Mouse (Mus musculus) intestine, postnatal 0 days (tissue): ENCODE results near the gene Zfp687. TPM values are rescaled to one million over a fixed set of nuclear protein-coding genes. Genes with fewer than 3 reads are reported as not detected.
A peak's percentile ranks its signal among the peaks of the same experiment; 100 is the strongest.

Experiments
- ATAC-seq: fragments of 200-750 bp; cut with Nextera tagmentation; 2 replicates; pipeline ENCODE4 v1.8.0; 2017; ENCODE audit warnings: mild to moderate bottlenecking, moderate TSS enrichment, moderate library complexity
- H3K27ac ChIP-seq: fragments of 300-500 bp; sonication (generic); 2 replicates; pipeline ENCODE4 v1.5.1; 2014; ENCODE audit warnings: mild to moderate bottlenecking, low read depth, low read length, moderate library complexity
- H3K27me3 ChIP-seq: fragments of 300-500 bp; sonication (generic); replicated peaks from 2 replicates; pipeline ENCODE4 v1.6.1; 2014; ENCODE audit warnings: low read length, mixed read lengths; ENCODE audit not compliant: control insufficient read depth, insufficient read depth
- H3K36me3 ChIP-seq: fragments of 300-500 bp; sonication (generic); 2 replicates; pipeline ENCODE4 v1.6.1; 2014; ENCODE audit warnings: mild to moderate bottlenecking, moderate library complexity; ENCODE audit not compliant: control insufficient read depth, insufficient read depth
- H3K4me1 ChIP-seq: fragments of 300-500 bp; sonication (generic); replicated peaks from 2 replicates; pipeline ENCODE4 v1.6.1; 2014; ENCODE audit warnings: antibody characterized with exemption, low read length, mixed read lengths; ENCODE audit not compliant: control insufficient read depth, insufficient read depth
- H3K4me2 ChIP-seq: fragments of 300-500 bp; sonication (generic); replicated peaks from 2 replicates; pipeline ENCODE4 v1.6.1; 2014; ENCODE audit warnings: low read depth, mild to moderate bottlenecking, moderate library complexity
- H3K4me3 ChIP-seq: fragments of 300-500 bp; sonication (generic); 2 replicates; pipeline ENCODE4 v1.5.1; 2014; ENCODE audit warnings: low read depth, low read length
- H3K9ac ChIP-seq: fragments of 300-500 bp; sonication (generic); 2 replicates; pipeline ENCODE4 v1.6.1; 2014; ENCODE audit warnings: mild to moderate bottlenecking, low read depth, low read length
- H3K9me3 ChIP-seq: fragments of 300-500 bp; sonication (generic); 2 replicates; pipeline ENCODE4 v1.6.1; 2016; ENCODE audit warnings: mixed run types; ENCODE audit not compliant: control insufficient read depth
- CTCF ChIP-seq: sonication (generic); IDR thresholded peaks from 2 replicates; pipeline ENCODE4 v1.5.1; 2016; ENCODE audit warnings: low read depth, mild to moderate bottlenecking, control low read depth, antibody characterized with exemption, moderate library complexity
- WGBS: fragments of 180-500 bp; shearing (Covaris S2); extraction: QIAGEN DNeasy Blood & Tissue Kit; methylation state at CpG from one replicate; pipeline ENCODE4 v1.1.7; 2014; 5-methylcytosine and 5-hydroxymethylcytosine counted together
- polyA plus RNA-seq: library from polyadenylated mRNA; unstranded; fragments of >200 nt; fragmentation: Nextera tagmentation; extraction: Ambion mirVana; gene quantifications from 2 replicates; pipeline ENCODE4 v1.2.1, GENCODE M21; 2015

Gene Zfp687
- polyA plus RNA-seq, 1 experiment from 2014 or later, result 8.7 TPM

- no peak for TF ChIP-seq CTCF
- H3K4me2 ChIP-seq, result peak overlapping the region; percentile 89
- peak overlapping the region; percentile 96 for H3K27ac ChIP-seq
- no peaks in the 10 kb centered on the region for H3K27me3 ChIP-seq
- H3K9me3 ChIP-seq, result no peaks in the 10 kb centered on the region
- peak overlapping the region; percentile 90 for H3K4me3 ChIP-seq
- peaks cover 4% of the 10 kb centered on the region; the same call in 1 of the 2 replicates for H3K4me1 ChIP-seq
- ATAC-seq, result no peak
- peaks cover 24% of the 10 kb centered on the region for H3K36me3 ChIP-seq
- WGBS, result 1% methylated on average over 43 of the region's 44 CpGs
- H3K9ac ChIP-seq, result peak overlapping the region; percentile 88
These were observed 658 bp downstream of the Zfp687 start for GRCm38 (mm10) chr3:95014428-95015151.

GRCm38 (mm10) chr3:95013699-95014427 is 1.4 kb downstream of the Zfp687 start:
- Histone ChIP-seq H3K27ac (peak overlapping the region; percentile 96), H3K4me1 (peaks cover 4% of the 10 kb centered on the region; the same call in 1 of the 2 replicates), H3K9ac (peak overlapping the region; percentile 88), H3K4me2 (peak overlapping the region; percentile 89), H3K9me3 (no peaks in the 10 kb centered on the region), H3K27me3 (no peaks in the 10 kb centered on the region), H3K4me3 (peak overlapping the region; percentile 90), H3K36me3 (peaks cover 31% of the 10 kb centered on the region)
- no peak for ATAC-seq
- TF ChIP-seq CTCF, result peak; percentile 49
- 18% methylated on average over 13 of the region's 13 CpGs for WGBS

- 82% methylated on average over 3 of the region's 3 CpGs for WGBS
- no peak overlapping the region for H3K4me2 ChIP-seq
- no peaks in the 10 kb centered on the region for H3K9me3 ChIP-seq
- no peak overlapping the region for H3K27ac ChIP-seq
- H3K9ac ChIP-seq, result no peak overlapping the region
- H3K27me3 ChIP-seq, result no peaks in the 10 kb centered on the region
- no peak for TF ChIP-seq CTCF
- no peak overlapping the region for H3K4me3 ChIP-seq
- H3K4me1 ChIP-seq, result peaks cover 4% of the 10 kb centered on the region; the same call in 1 of the 2 replicates
- no peak for ATAC-seq
- peaks cover 40% of the 10 kb centered on the region for H3K36me3 ChIP-seq
These were observed 2.3 kb downstream of the Zfp687 start for GRCm38 (mm10) chr3:95012982-95013381.

GRCm38 (mm10) chr3:95010396-95010795 is 4.9 kb downstream of the Zfp687 start:
- Histone ChIP-seq H3K4me2 (no peak overlapping the region), H3K27me3 (no peaks in the 10 kb centered on the region), H3K9ac (no peak overlapping the region), H3K9me3 (no peaks in the 10 kb centered on the region), H3K36me3 (peaks cover 63% of the 10 kb centered on the region), H3K27ac (no peak overlapping the region), H3K4me3 (no peak overlapping the region), H3K4me1 (peaks cover 4% of the 10 kb centered on the region; the same call in 1 of the 2 replicates)
- no peak for TF ChIP-seq CTCF
- WGBS, result 80% methylated on average over 7 of the region's 7 CpGs
- ATAC-seq, result no peak

GRCm38 (mm10) chr3:95007706-95008105 is 7.5 kb downstream of the Zfp687 start:
- 87% methylated on average over 9 of the region's 9 CpGs for WGBS
- Histone ChIP-seq H3K9me3 (no peaks in the 10 kb centered on the region), H3K36me3 (peaks cover 85% of the 10 kb centered on the region), H3K4me2 (no peak overlapping the region), H3K27me3 (no peaks in the 10 kb centered on the region), H3K4me1 (no peaks in the 10 kb centered on the region), H3K27ac (no peak overlapping the region), H3K9ac (no peak overlapping the region), H3K4me3 (no peak overlapping the region)
- TF ChIP-seq CTCF, result no peak
- no peak for ATAC-seq

- Histone ChIP-seq H3K4me1 (no peaks in the 10 kb centered on the region), H3K9ac (no peak overlapping the region), H3K9me3 (no peaks in the 10 kb centered on the region), H3K27me3 (no peaks in the 10 kb centered on the region), H3K27ac (no peak overlapping the region), H3K4me3 (no peak overlapping the region), H3K4me2 (no peak overlapping the region), H3K36me3 (peaks cover 89% of the 10 kb centered on the region)
- TF ChIP-seq CTCF, result no peak
- 92% methylated on average over 3 of the region's 3 CpGs for WGBS
- ATAC-seq, result no peak
These were observed 9.6 kb downstream of the Zfp687 start for GRCm38 (mm10) chr3:95005651-95006050.
